Mouse (Mus musculus): Measurements from ENCODE around the gene Grip2. TPM values are rescaled to one million over a fixed set of nuclear protein-coding genes. Genes with fewer than 3 reads are reported as not detected.

Gene Grip2
- total RNA-seq (2018; cell fraction: chromatin; rRNA removed) = not detected
- total RNA-seq (2018; cell fraction: cytosol; rRNA removed) = not detected
- total RNA-seq (2018; cell fraction: nucleus; rRNA removed) = not detected
- polyA plus RNA-seq (2018) = not detected in 3 replicates

- Histone ChIP-seq H3K27ac (no peak within 1 kb of the TSS), H3K36me3 (ENCODE audit: inconsistent target) (no peaks in the 10 kb centered on the region), H3K4me3 (ENCODE audit: inconsistent target) (no peak within 1 kb of the TSS), H3K79me2 (ENCODE audit: inconsistent target) (no peaks in the 10 kb centered on the region)
- 64% methylated on average over 8 of the region's 11 CpGs for WGBS (ENCODE audit: missing documents)
Observed at GRCm38 (mm10) chr6:91827016-91827570, at the start of gene Grip2. Gene Grip2 (minus strand): TSS chr6:91827250.

- Histone ChIP-seq H3K27ac (no peak overlapping the region), H3K79me2 (ENCODE audit: inconsistent target) (no peaks in the 10 kb centered on the region), H3K4me3 (ENCODE audit: inconsistent target) (no peak overlapping the region), H3K36me3 (ENCODE audit: inconsistent target) (no peaks in the 10 kb centered on the region)
- WGBS (ENCODE audit: missing documents) = 83% methylated on average over 2 of the region's 2 CpGs
Observed at GRCm38 (mm10) chr6:91872781-91873180, 45.7 kb upstream of the Grip2 start.

GRCm38 (mm10) chr6:91868091-91868490 lies 41.0 kb upstream of the Grip2 start:
- Histone ChIP-seq H3K27ac (no peak overlapping the region), H3K36me3 (ENCODE audit: inconsistent target) (no peaks in the 10 kb centered on the region), H3K4me3 (ENCODE audit: inconsistent target) (no peak overlapping the region), H3K79me2 (ENCODE audit: inconsistent target) (no peaks in the 10 kb centered on the region)
- 92% methylated on average over 5 of the region's 5 CpGs for WGBS (ENCODE audit: missing documents)

- Histone ChIP-seq H3K27ac (no peak overlapping the region), H3K4me3 (ENCODE audit: inconsistent target) (no peak overlapping the region)
- whole genome bisulfite sequencing (ENCODE audit: missing documents) = 80% methylated on average over 11 of the region's 11 CpGs
Observed at GRCm38 (mm10) chr6:91865601-91866000, 38.6 kb upstream of the Grip2 start.

GRCm38 (mm10) chr6:91864595-91864994 lies 37.5 kb upstream of the Grip2 start:
- WGBS (ENCODE audit: missing documents) = 48% methylated on average over 5 of the region's 5 CpGs

More at GRCm38 (mm10) chr6:91865601-91866000, 38.6 kb upstream of the Grip2 start:
- no peaks in the 10 kb centered on the region for H3K36me3 ChIP-seq (ENCODE audit: inconsistent target)
- H3K79me2 ChIP-seq (ENCODE audit: inconsistent target) = no peaks in the 10 kb centered on the region

GRCm38 (mm10) chr6:91862848-91863247 lies 35.8 kb upstream of the Grip2 start:
- Histone ChIP-seq H3K27ac (no peak overlapping the region), H3K79me2 (ENCODE audit: inconsistent target) (no peaks in the 10 kb centered on the region), H3K4me3 (ENCODE audit: inconsistent target) (no peak overlapping the region), H3K36me3 (ENCODE audit: inconsistent target) (no peaks in the 10 kb centered on the region)

More at GRCm38 (mm10) chr6:91864595-91864994, 37.5 kb upstream of the Grip2 start:
- Histone ChIP-seq H3K27ac (no peak overlapping the region), H3K4me3 (ENCODE audit: inconsistent target) (no peak overlapping the region), H3K79me2 (ENCODE audit: inconsistent target) (no peaks in the 10 kb centered on the region), H3K36me3 (ENCODE audit: inconsistent target) (no peaks in the 10 kb centered on the region)

GRCm38 (mm10) chr6:91858339-91858738 lies 31.3 kb upstream of the Grip2 start:
- H3K79me2 ChIP-seq (ENCODE audit: inconsistent target) = no peaks in the 10 kb centered on the region
- H3K36me3 ChIP-seq (ENCODE audit: inconsistent target) = no peaks in the 10 kb centered on the region
- H3K27ac ChIP-seq = no peak overlapping the region
- 83% methylated on average over 5 of the region's 5 CpGs for WGBS (ENCODE audit: missing documents)
- no peak overlapping the region for H3K4me3 ChIP-seq (ENCODE audit: inconsistent target)

GRCm38 (mm10) chr6:91852550-91852949 lies 25.5 kb upstream of the Grip2 start:
- Histone ChIP-seq H3K79me2 (ENCODE audit: inconsistent target) (no peaks in the 10 kb centered on the region), H3K27ac (no peak overlapping the region), H3K36me3 (ENCODE audit: inconsistent target) (no peaks in the 10 kb centered on the region), H3K4me3 (ENCODE audit: inconsistent target) (no peak overlapping the region)
- 9% methylated on average over 2 of the region's 2 CpGs for WGBS (ENCODE audit: missing documents)

GRCm38 (mm10) chr6:91843628-91844153 lies 16.6 kb upstream of the Grip2 start:
- WGBS (ENCODE audit: missing documents) = 7% methylated on average over 46 of the region's 69 CpGs
- Histone ChIP-seq H3K36me3 (ENCODE audit: inconsistent target) (no peaks in the 10 kb centered on the region), H3K4me3 (ENCODE audit: inconsistent target) (no peak overlapping the region), H3K27ac (no peak overlapping the region), H3K79me2 (ENCODE audit: inconsistent target) (no peaks in the 10 kb centered on the region)

- Histone ChIP-seq H3K4me3 (ENCODE audit: inconsistent target) (no peak overlapping the region), H3K27ac (no peak overlapping the region), H3K79me2 (ENCODE audit: inconsistent target) (no peaks in the 10 kb centered on the region), H3K36me3 (ENCODE audit: inconsistent target) (no peaks in the 10 kb centered on the region)
- 7% methylated on average over 46 of the region's 46 CpGs for WGBS (ENCODE audit: missing documents)
Observed at GRCm38 (mm10) chr6:91842897-91843627, 16.0 kb upstream of the Grip2 start.

- Histone ChIP-seq H3K79me2 (ENCODE audit: inconsistent target) (no peaks in the 10 kb centered on the region), H3K27ac (no peak overlapping the region), H3K36me3 (ENCODE audit: inconsistent target) (no peaks in the 10 kb centered on the region), H3K4me3 (ENCODE audit: inconsistent target) (no peak overlapping the region)
- WGBS (ENCODE audit: missing documents) = 19% methylated on average over 23 of the region's 23 CpGs
Observed at GRCm38 (mm10) chr6:91839010-91839871, 12.2 kb upstream of the Grip2 start.

GRCm38 (mm10) chr6:91832863-91833440 lies 5.9 kb upstream of the Grip2 start:
- Histone ChIP-seq H3K36me3 (ENCODE audit: inconsistent target) (no peaks in the 10 kb centered on the region), H3K27ac (no peak overlapping the region), H3K4me3 (ENCODE audit: inconsistent target) (no peak overlapping the region), H3K79me2 (ENCODE audit: inconsistent target) (no peaks in the 10 kb centered on the region)
- WGBS (ENCODE audit: missing documents) = 87% methylated on average over 3 of the region's 3 CpGs

GRCm38 (mm10) chr6:91827926-91828325 lies 876 bp upstream of the Grip2 start:
- Histone ChIP-seq H3K27ac (no peak overlapping the region), H3K36me3 (ENCODE audit: inconsistent target) (no peaks in the 10 kb centered on the region), H3K4me3 (ENCODE audit: inconsistent target) (no peak overlapping the region), H3K79me2 (ENCODE audit: inconsistent target) (no peaks in the 10 kb centered on the region)
- WGBS (ENCODE audit: missing documents) = 82% methylated on average over 5 of the region's 5 CpGs

GRCm38 (mm10) chr6:91818271-91818670 lies 8.8 kb downstream of the Grip2 start:
- WGBS (ENCODE audit: missing documents) = 82% methylated on average over 8 of the region's 8 CpGs

More at GRCm38 (mm10) chr6:91818271-91818670, 8.8 kb downstream of the Grip2 start:
- H3K27ac ChIP-seq = no peak overlapping the region
- no peaks in the 10 kb centered on the region for H3K36me3 ChIP-seq (ENCODE audit: inconsistent target)
- no peak overlapping the region for H3K4me3 ChIP-seq (ENCODE audit: inconsistent target)
- no peaks in the 10 kb centered on the region for H3K79me2 ChIP-seq (ENCODE audit: inconsistent target)

Measured in macrophage (primary cell).